Mouse (Mus musculus) left cerebral cortex, postnatal 14 days (tissue): ENCODE data around the gene Dyrk1b. TPM values are rescaled to one million over a fixed set of nuclear protein-coding genes. Genes with fewer than 3 reads are reported as not detected.

Experiments used
- total RNA-seq, 2 experiments: library from RNA; stranded (reverse); gene quantifications; 2 replicates each; pipeline ENCODE4 v1.2.3; 2021

Gene Dyrk1b
- total RNA-seq, 2 experiments from 2014 or later: 40.5 to 42.3 TPM

Other genes starting within 250 kb of the Dyrk1b start
- gene Zfp780b, start 200.3 kb upstream of the Dyrk1b start, total RNA-seq: 10 to 100 TPM; 22.2 to 22.5 TPM
- 1 to 10 TPM; 4.5 to 4.9 TPM for gene Zfp850, start 165.4 kb upstream of the Dyrk1b start, total RNA-seq
- 100 to 1,000 TPM; 128 to 130 TPM for gene Psmc4, start 129.4 kb upstream of the Dyrk1b start, total RNA-seq
- under 1 TPM; 0.08 to 0.15 TPM for gene Fcgbp, start 108.2 kb upstream of the Dyrk1b start, total RNA-seq
- not detected for gene 9530053A07Rik, start 50.0 kb upstream of the Dyrk1b start, total RNA-seq
- gene Fbl, start 9.8 kb upstream of the Dyrk1b start, total RNA-seq: 10 to 100 TPM; 62.5 to 63.5 TPM
- gene Eid2, start 88.4 kb downstream of the Dyrk1b start, total RNA-seq: 10 to 100 TPM; 63.8 to 73.4 TPM
- 10 to 100 TPM; 40.7 to 44.1 TPM for gene Eid2b, start 98.3 kb downstream of the Dyrk1b start, total RNA-seq
- gene Selenov, start 111.7 kb downstream of the Dyrk1b start, total RNA-seq: 1 to 10 TPM; 1.2 to 3.4 TPM
- 1 to 10 TPM; 2.2 to 2.6 TPM for gene Dll3, start 122.8 kb downstream of the Dyrk1b start, total RNA-seq
- gene Timm50, start 132.6 kb downstream of the Dyrk1b start, total RNA-seq: 10 to 100 TPM; 39.9 to 42.8 TPM
- gene Supt5, start 159.3 kb downstream of the Dyrk1b start, total RNA-seq: 100 to 1,000 TPM; 113 to 114 TPM
- gene Rps16, start 171.2 kb downstream of the Dyrk1b start, total RNA-seq: 100 to 1,000 TPM; 481 to 507 TPM
- gene Plekhg2, start 193.1 kb downstream of the Dyrk1b start, total RNA-seq: 10 to 100 TPM; 10.1 to 10.3 TPM
- gene Zfp36, start 200.8 kb downstream of the Dyrk1b start, total RNA-seq: 1 to 10 TPM; 1.5 to 3.3 TPM
- 10 to 100 TPM; 18.0 to 19.8 TPM for gene Med29, start 213.2 kb downstream of the Dyrk1b start, total RNA-seq
- 10 to 100 TPM; 59.9 to 60.0 TPM for gene Paf1, start 213.5 kb downstream of the Dyrk1b start, total RNA-seq